Mouse (Mus musculus) embryonic facial prominence, embryonic 10.5 days (tissue): ENCODE measurements around the gene Ypel2. TPM values are rescaled to one million over a fixed set of nuclear protein-coding genes. Genes with fewer than 3 reads are reported as not detected.

Experiments used
- DNase-seq: peaks from one replicate; pipeline ENCODE4 v3.0.0-alpha.2; 2017; ENCODE audit warnings: low spot score
- H3K27ac ChIP-seq: fragments of 300-500 bp; sonication (generic); replicated peaks from 2 replicates; pipeline ENCODE4 v1.5.1; 2016; ENCODE audit warnings: mild to moderate bottlenecking
- H3K27me3 ChIP-seq: fragments of 300-500 bp; sonication (generic); replicated peaks from 2 replicates; pipeline ENCODE4 v1.6.1; 2016; ENCODE audit warnings: low read depth, mild to moderate bottlenecking; ENCODE audit not compliant: poor library complexity, severe bottlenecking
- H3K36me3 ChIP-seq: fragments of 300-500 bp; sonication (generic); replicated peaks from 2 replicates; pipeline ENCODE4 v1.6.1; 2016; ENCODE audit warnings: mild to moderate bottlenecking, moderate library complexity
- H3K4me1 ChIP-seq: fragments of 300-500 bp; sonication (generic); 2 replicates; pipeline ENCODE4 v1.6.1; 2016
- H3K4me3 ChIP-seq: fragments of 300-500 bp; sonication (generic); 2 replicates; pipeline ENCODE4 v1.5.1; 2016; ENCODE audit warnings: mild to moderate bottlenecking, moderate library complexity
- H3K9me3 ChIP-seq: fragments of 300-500 bp; sonication (generic); 2 replicates; pipeline ENCODE4 v1.6.1; 2016; ENCODE audit warnings: mild to moderate bottlenecking
- WGBS: fragments of 180-500 bp; shearing (Covaris S2); methylation state at CpG from one replicate; pipeline ENCODE4 v1.1.7; 2016; 5-methylcytosine and 5-hydroxymethylcytosine counted together
- polyA plus RNA-seq: library from polyadenylated mRNA; unstranded; fragments of >200 nt; fragmentation: Nextera tagmentation; extraction: Ambion mirVana; gene quantifications from 2 replicates; pipeline ENCODE4 v1.2.1, GENCODE M21; 2016

Gene Ypel2
- polyA plus RNA-seq, 1 experiment from 2014 or later: 5.4 TPM

GRCm38 (mm10) chr11:86920111-86921080 lies 73.1 kb downstream of the Ypel2 start:
- Histone ChIP-seq H3K27me3 (no peaks in the 10 kb centered on the region), H3K4me1 (peaks cover 15% of the 10 kb centered on the region), H3K27ac (peak overlapping the region; percentile 64), H3K4me3 (no peak overlapping the region), H3K9me3 (no peaks in the 10 kb centered on the region), H3K36me3 (no peaks in the 10 kb centered on the region)
- DNase-seq: peak; percentile 35
- 68% methylated on average over 20 of the region's 20 CpGs for WGBS

DNA sequence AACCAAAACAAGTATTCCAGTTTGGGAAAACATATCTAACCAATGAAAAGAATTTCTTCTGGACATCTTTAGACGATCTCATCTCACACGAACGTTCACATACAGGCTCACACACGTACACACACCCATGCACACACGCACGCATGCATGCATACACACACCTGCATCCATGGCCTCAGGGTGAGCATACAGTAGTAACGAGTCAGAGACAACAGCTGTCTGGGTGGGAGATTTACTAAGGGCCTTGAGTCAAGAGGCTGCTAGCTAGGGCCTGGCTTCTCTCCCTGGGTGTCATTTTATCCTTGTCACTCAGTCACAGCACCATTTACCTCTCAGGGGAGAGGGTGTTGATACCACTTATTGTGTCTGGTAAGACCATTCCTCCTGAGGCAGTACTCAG lies 74.0 kb downstream of the Ypel2 start:
- Histone ChIP-seq H3K4me1 (peaks cover 15% of the 10 kb centered on the region), H3K4me3 (no peak overlapping the region), H3K27ac (no peak overlapping the region), H3K27me3 (no peaks in the 10 kb centered on the region), H3K9me3 (no peaks in the 10 kb centered on the region), H3K36me3 (no peaks in the 10 kb centered on the region)
- 91% methylated on average over 7 of the region's 7 CpGs for whole genome bisulfite sequencing
- no peak for DNase-seq

DNA sequence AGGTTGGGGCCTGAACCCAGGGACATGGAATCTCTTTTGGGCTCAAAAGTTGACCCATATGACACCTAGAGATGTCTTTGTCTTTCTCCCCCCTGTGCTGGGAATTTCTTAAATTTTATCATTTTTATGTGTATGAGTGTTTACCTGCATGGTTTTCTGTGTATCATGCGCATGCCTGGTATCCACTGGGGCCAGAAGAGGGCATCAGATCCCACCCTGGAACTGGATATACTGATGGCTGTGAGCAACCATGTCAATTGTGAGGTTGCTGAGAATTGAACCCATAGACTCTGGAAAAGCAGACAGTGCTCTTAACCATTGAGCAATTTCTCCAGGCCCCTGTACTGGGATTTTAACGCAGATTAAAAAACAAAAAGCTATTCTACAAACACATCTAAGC lies 76.0 kb downstream of the Ypel2 start:
- H3K36me3 ChIP-seq: no peaks in the 10 kb centered on the region
- no peak for DNase-seq
- no peaks in the 10 kb centered on the region for H3K27me3 ChIP-seq
- WGBS: 91% methylated on average over 2 of the region's 2 CpGs
- no peak overlapping the region for H3K4me3 ChIP-seq
- no peaks in the 10 kb centered on the region for H3K9me3 ChIP-seq
- H3K4me1 ChIP-seq: peaks cover 16% of the 10 kb centered on the region
- H3K27ac ChIP-seq: no peak overlapping the region

- no peak for DNase-seq
- Histone ChIP-seq H3K27ac (no peak overlapping the region), H3K27me3 (no peaks in the 10 kb centered on the region), H3K4me1 (peaks cover 16% of the 10 kb centered on the region), H3K9me3 (no peaks in the 10 kb centered on the region), H3K36me3 (no peaks in the 10 kb centered on the region), H3K4me3 (no peak overlapping the region)
- WGBS: 82% methylated on average over 8 of the region's 8 CpGs
Observed at GRCm38 (mm10) chr11:86916596-86917249, 76.8 kb downstream of the Ypel2 start.

- Histone ChIP-seq H3K36me3 (no peaks in the 10 kb centered on the region), H3K4me3 (no peak overlapping the region), H3K27me3 (no peaks in the 10 kb centered on the region), H3K9me3 (no peaks in the 10 kb centered on the region), H3K4me1 (0 out of 2 replicates have a peak, but pooled peaks cover 4% of the 10 kb centered on the region), H3K27ac (no peak overlapping the region)
- WGBS: 89% methylated on average over 9 of the region's 9 CpGs
- no peak for DNase-seq
Observed at GRCm38 (mm10) chr11:86914329-86914728, 79.2 kb downstream of the Ypel2 start.

DNA sequence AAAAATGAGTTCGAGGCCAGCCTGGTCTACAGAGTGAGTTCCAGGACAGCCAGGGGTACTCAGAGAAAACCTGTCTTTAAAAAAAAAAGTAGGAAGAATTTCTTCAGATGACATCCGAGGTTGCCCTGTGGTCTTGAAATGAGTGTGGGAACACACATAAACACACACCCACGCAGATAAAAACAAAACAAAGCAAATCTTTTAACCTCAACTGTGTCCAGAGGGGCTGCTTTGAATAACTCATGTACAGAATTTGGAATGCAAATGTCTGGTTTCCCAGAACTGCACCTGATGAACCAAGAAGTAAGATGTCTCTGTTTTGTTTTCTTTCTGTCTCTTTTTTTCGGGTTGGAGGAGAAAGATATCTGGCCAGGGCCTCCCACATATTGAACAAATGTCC lies 83.3 kb downstream of the Ypel2 start:
- no peak overlapping the region for H3K4me3 ChIP-seq
- H3K9me3 ChIP-seq: no peaks in the 10 kb centered on the region
- DNase-seq: no peak
- H3K36me3 ChIP-seq: no peaks in the 10 kb centered on the region
- no peak overlapping the region for H3K27ac ChIP-seq
- no peaks in the 10 kb centered on the region for H3K27me3 ChIP-seq
- WGBS: 84% methylated on average over 4 of the region's 4 CpGs
- 0 out of 2 replicates have a peak, but pooled peaks cover 4% of the 10 kb centered on the region for H3K4me1 ChIP-seq

DNA sequence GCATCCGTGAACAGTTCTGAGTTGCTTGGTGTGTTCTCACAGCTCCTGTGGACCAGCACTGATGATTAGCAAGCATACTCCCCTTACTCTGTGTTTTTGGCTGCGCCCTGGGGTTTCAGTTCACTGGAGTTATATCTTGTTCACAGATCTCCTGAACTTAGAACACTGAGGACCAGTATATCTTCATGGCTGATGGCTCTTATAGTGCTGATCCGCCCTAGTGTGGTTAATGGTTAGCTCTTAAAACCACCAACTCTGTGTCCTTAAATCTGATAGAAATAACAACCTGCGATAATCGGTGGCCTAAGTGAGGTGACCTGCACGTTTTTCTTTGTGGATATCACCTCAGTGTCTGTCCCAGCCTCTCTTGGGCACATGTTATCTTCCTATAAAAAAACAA lies 84.5 kb downstream of the Ypel2 start:
- Histone ChIP-seq H3K9me3 (no peaks in the 10 kb centered on the region), H3K4me3 (no peak overlapping the region), H3K4me1 (0 out of 2 replicates have a peak, but pooled peaks cover 4% of the 10 kb centered on the region), H3K36me3 (no peaks in the 10 kb centered on the region), H3K27me3 (no peaks in the 10 kb centered on the region), H3K27ac (no peak overlapping the region)
- no peak for DNase-seq
- 86% methylated on average over 6 of the region's 6 CpGs for WGBS

- WGBS: 78% methylated on average over 5 of the region's 5 CpGs
- H3K4me3 ChIP-seq: no peak overlapping the region
- H3K27ac ChIP-seq: no peak overlapping the region
- DNase-seq: no peak
- H3K4me1 ChIP-seq: no peaks in the 10 kb centered on the region
- H3K9me3 ChIP-seq: no peaks in the 10 kb centered on the region
- H3K27me3 ChIP-seq: no peaks in the 10 kb centered on the region
- H3K36me3 ChIP-seq: no peaks in the 10 kb centered on the region
Observed at GRCm38 (mm10) chr11:86907889-86908590, 85.5 kb downstream of the Ypel2 start.

DNA sequence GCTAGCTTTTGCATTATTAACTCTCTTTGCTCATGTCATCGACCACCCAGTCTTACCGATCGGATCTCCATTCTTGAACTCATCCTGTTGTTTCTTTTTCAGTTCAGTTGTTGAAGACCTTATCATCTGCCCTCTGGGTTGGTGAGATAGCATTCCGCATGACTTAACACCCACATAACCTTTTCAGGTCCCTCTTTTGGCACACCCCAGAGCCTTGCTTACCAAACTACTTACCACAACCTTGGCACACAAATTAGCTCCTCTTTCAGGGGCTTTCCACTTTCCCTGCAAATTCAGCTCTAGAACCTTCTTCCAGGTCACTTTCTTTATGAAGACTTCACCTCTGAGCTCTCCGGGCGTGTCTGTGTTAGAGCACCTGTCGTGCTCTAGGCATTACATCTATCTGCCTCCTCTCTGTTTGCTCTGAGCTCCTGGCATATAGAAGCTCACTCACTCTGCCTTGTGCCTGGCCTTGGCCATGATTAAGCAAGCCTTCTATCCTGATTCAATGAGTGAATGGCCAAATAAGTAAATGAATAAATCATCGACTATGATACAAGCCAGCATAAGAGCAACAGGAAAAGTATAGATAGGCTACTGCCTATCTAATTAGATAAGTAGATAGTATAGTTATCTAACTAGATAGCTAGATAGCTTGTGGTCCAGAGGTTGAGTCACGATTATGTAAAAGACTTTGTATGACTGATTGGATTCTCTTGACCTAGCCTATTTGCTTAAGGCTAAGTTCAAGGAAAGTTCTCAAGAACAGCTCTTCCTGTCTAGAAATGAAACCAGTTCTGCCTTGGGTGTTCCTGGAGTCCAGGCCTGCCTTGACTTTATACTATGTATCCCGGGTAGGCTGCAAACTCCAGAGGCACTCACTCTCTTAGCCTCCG lies 86.5 kb downstream of the Ypel2 start:
- Histone ChIP-seq H3K27me3 (no peaks in the 10 kb centered on the region), H3K4me3 (no peak overlapping the region), H3K27ac (no peak overlapping the region), H3K4me1 (no peaks in the 10 kb centered on the region), H3K9me3 (no peaks in the 10 kb centered on the region), H3K36me3 (no peaks in the 10 kb centered on the region)
- DNase-seq: no peak
- WGBS: 93% methylated on average over 11 of the region's 11 CpGs

- no peaks in the 10 kb centered on the region for H3K9me3 ChIP-seq
- no peak overlapping the region for H3K4me3 ChIP-seq
- H3K36me3 ChIP-seq: no peaks in the 10 kb centered on the region
- WGBS: 87% methylated on average over 6 of the region's 6 CpGs
- no peak for DNase-seq
- H3K27ac ChIP-seq: no peak overlapping the region
- H3K4me1 ChIP-seq: no peaks in the 10 kb centered on the region
- H3K27me3 ChIP-seq: no peaks in the 10 kb centered on the region
Observed at GRCm38 (mm10) chr11:86906257-86906656, 87.2 kb downstream of the Ypel2 start.

DNA sequence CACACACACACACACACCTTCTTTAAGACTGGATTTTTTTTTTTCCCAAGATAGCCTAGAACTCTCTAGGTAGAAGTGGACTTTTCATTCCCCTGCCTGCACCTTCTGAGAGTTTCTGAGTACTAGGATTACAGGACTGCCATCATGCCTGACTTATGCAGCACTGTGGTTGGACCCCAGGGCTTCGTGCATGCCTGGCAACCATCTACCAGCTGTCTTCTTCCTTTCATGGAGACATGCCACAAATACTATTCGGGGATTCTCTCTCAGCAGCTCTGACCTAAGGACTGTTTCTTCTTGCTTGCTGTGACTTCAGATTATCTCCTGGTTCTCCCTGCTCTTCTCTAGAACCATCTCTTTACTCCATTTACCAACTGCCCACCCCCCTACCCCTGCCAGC lies 88.2 kb downstream of the Ypel2 start:
- Histone ChIP-seq H3K9me3 (no peaks in the 10 kb centered on the region), H3K4me1 (no peaks in the 10 kb centered on the region)
- 92% methylated on average over 2 of the region's 2 CpGs for WGBS

DNA sequence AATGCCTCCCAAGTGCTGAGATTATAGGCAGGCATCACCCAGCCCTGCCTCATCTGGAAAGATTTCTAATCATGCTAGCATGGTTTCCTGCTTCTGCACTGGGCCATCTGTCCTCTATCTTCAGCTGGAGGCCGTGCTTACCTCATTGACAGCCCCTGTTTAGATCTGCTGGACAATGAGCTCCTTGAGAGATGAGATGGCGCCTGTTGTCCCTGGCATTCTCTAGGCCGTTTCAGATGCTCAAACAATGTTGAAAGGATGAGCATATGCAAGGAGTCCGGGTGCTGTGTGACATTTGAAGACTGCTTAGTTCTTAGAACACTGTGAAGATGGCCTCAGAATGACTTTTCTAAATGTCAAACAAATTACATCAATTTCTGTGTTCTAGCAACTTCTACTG lies 88.8 kb downstream of the Ypel2 start:
- no peaks in the 10 kb centered on the region for H3K36me3 ChIP-seq
- no peaks in the 10 kb centered on the region for H3K4me1 ChIP-seq
- H3K27ac ChIP-seq: no peak overlapping the region
- no peaks in the 10 kb centered on the region for H3K27me3 ChIP-seq
- DNase-seq: no peak
- H3K4me3 ChIP-seq: no peak overlapping the region
- H3K9me3 ChIP-seq: no peaks in the 10 kb centered on the region
- 64% methylated on average over 4 of the region's 4 CpGs for WGBS

More for the DNA sequence above, 88.2 kb downstream of the Ypel2 start:
- Histone ChIP-seq H3K27ac (no peak overlapping the region), H3K27me3 (no peaks in the 10 kb centered on the region), H3K4me3 (no peak overlapping the region), H3K36me3 (no peaks in the 10 kb centered on the region)
- DNase-seq: no peak
